Mouse (Mus musculus) hindbrain, embryonic 10.5 days (tissue): ENCODE measurements around the gene Skil. TPM values are rescaled to one million over a fixed set of nuclear protein-coding genes. Genes with fewer than 3 reads are reported as not detected.

Source experiments
- DNase-seq: peaks from one replicate; pipeline ENCODE4 v3.0.0-alpha.2; 2017; ENCODE audit warnings: low spot score
- H3K27ac ChIP-seq: fragments of 300-500 bp; sonication (generic); 2 replicates; pipeline ENCODE4 v1.5.1; 2016; ENCODE audit warnings: mild to moderate bottlenecking, moderate library complexity
- H3K27me3 ChIP-seq: fragments of 300-500 bp; sonication (generic); 2 replicates; pipeline ENCODE4 v1.6.1; 2016; ENCODE audit warnings: mild to moderate bottlenecking; ENCODE audit not compliant: poor library complexity, insufficient read depth, severe bottlenecking
- H3K36me3 ChIP-seq: fragments of 300-500 bp; sonication (generic); 2 replicates; pipeline ENCODE4 v1.6.1; 2016; ENCODE audit warnings: mild to moderate bottlenecking, moderate library complexity
- H3K4me1 ChIP-seq: fragments of 300-500 bp; sonication (generic); replicated peaks from 2 replicates; pipeline ENCODE4 v1.6.1; 2016; ENCODE audit warnings: mild to moderate bottlenecking
- H3K4me3 ChIP-seq: fragments of 300-500 bp; sonication (generic); 2 replicates; pipeline ENCODE4 v1.5.1; 2016; ENCODE audit warnings: mild to moderate bottlenecking, moderate library complexity
- H3K9me3 ChIP-seq: fragments of 300-500 bp; sonication (generic); 2 replicates; pipeline ENCODE4 v1.6.1; 2016; ENCODE audit warnings: mild to moderate bottlenecking, moderate library complexity
- WGBS: fragments of 180-500 bp; shearing (Covaris S2); methylation state at CpG from one replicate; pipeline ENCODE4 v1.1.7; 2016; 5-methylcytosine and 5-hydroxymethylcytosine counted together
- polyA plus RNA-seq: library from polyadenylated mRNA; unstranded; fragments of >200 nt; fragmentation: Nextera tagmentation; extraction: Ambion mirVana; gene quantifications from 2 replicates; pipeline ENCODE4 v1.2.1, GENCODE M21; 2016

Gene Skil
- polyA plus RNA-seq, 1 experiment from 2014 or later, result 37.3 TPM

GRCm38 (mm10) chr3:31093196-31093595 is 1.7 kb upstream of the Skil start:
- Histone ChIP-seq H3K4me1 (peaks cover 56% of the 10 kb centered on the region), H3K27me3 (0 out of 2 replicates have a peak, but pooled peaks cover 10% of the 10 kb centered on the region), H3K9me3 (no peaks in the 10 kb centered on the region), H3K36me3 (peaks cover 11% of the 10 kb centered on the region), H3K27ac (peak overlapping the region; percentile 99), H3K4me3 (peak overlapping the region; percentile 100)
- peak; percentile 78 for DNase-seq
- 2% methylated on average over 13 of the region's 13 CpGs for WGBS

DNA sequence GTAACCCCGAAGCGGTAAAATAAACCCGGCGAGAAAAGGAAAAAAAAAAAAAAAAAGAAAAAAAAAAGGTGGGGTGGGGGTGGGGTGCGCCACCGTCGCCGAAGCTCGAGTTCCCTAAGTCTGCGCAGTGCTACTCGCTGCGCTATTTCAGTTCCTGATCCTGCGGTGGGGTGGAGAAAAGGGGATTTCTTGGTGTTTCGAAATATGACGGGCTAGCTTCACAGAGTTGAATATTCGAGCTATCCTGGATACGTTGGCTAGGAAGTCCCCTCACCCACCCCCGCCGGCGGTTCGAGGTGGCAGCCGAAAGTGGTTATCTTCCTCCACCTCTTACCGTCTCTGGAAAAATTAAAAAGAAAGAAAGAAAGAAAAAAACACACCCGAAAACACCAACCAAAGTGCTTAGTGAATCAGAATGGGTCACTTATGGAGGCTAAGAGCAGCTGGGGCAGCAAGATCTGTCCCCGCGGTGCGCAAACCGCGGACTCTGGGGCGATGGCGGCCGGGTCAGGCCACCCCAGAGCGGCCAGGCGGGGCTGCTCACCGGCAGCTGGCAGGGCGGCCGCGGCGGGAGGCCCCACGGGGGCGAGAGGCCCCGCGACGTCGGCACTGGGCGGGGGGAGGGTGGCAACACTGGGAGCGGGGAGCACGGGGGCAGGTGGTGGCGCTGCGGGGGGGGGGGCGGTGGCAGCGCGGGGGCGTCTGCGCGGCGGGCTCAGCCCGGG is 1.1 kb upstream of the Skil start:
- peak; percentile 81 for DNase-seq
- Histone ChIP-seq H3K4me3 (peak overlapping the region; percentile 100), H3K27ac (peak overlapping the region; percentile 99), H3K9me3 (no peaks in the 10 kb centered on the region), H3K4me1 (peaks cover 60% of the 10 kb centered on the region), H3K36me3 (peaks cover 16% of the 10 kb centered on the region), H3K27me3 (0 out of 2 replicates have a peak, but pooled peaks cover 10% of the 10 kb centered on the region)
- WGBS, result under 1% methylated on average over 58 of the region's 58 CpGs

GRCm38 (mm10) chr3:31095179-31095490 is 277 bp downstream of the Skil start:
- WGBS, result under 1% methylated on average over 39 of the region's 39 CpGs
- Histone ChIP-seq H3K27me3 (0 out of 2 replicates have a peak, but pooled peaks cover 10% of the 10 kb centered on the region), H3K27ac (peak overlapping the region; percentile 99), H3K9me3 (no peaks in the 10 kb centered on the region), H3K4me3 (peak overlapping the region; percentile 100), H3K4me1 (peaks cover 66% of the 10 kb centered on the region), H3K36me3 (peaks cover 16% of the 10 kb centered on the region)
- no peak for DNase-seq

DNA sequence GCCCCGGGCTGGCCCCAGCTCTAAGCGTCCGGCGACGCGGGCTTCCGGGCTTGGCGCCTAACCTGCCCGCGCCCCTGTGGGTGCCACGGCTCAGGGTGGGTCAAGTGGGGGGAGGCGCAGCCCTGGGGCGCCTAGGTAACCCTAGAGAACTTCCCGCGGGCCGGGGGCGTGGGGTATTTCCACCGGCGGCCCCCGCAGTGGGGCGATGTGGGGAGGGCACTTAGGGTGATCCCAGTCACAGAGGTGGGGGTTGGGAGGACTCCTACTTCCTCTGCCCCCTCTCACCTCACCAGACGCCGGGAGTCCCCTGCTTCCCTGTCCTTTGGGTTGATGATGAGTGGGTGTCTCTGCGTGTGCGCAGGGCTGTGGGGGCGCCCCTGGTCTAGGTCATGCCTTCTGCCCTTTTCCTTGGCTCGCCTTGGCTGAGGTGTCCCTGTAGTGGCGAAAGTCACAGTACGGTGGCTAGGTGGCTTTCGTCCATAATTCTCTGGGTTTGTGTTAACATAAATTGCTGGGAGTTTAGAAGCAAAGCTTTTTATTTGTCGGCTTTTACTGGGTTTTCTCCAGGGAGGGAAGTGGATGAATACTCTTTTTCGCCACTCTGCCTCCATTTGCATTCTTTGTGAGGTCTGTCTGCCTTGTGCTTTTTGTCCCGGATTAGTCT is 765 bp downstream of the Skil start:
- Histone ChIP-seq H3K27ac (peak overlapping the region; percentile 99), H3K36me3 (peaks cover 16% of the 10 kb centered on the region), H3K9me3 (no peaks in the 10 kb centered on the region), H3K4me1 (peaks cover 70% of the 10 kb centered on the region), H3K4me3 (peak overlapping the region; percentile 100), H3K27me3 (0 out of 2 replicates have a peak, but pooled peaks cover 10% of the 10 kb centered on the region)
- peak; percentile 65 for DNase-seq
- under 1% methylated on average over 33 of the region's 33 CpGs for WGBS

GRCm38 (mm10) chr3:31096155-31097101 is 1.6 kb downstream of the Skil start:
- WGBS, result 43% methylated on average over 10 of the region's 10 CpGs
- no peaks in the 10 kb centered on the region for H3K9me3 ChIP-seq
- peak overlapping the region; percentile 99 for H3K27ac ChIP-seq

DNA sequence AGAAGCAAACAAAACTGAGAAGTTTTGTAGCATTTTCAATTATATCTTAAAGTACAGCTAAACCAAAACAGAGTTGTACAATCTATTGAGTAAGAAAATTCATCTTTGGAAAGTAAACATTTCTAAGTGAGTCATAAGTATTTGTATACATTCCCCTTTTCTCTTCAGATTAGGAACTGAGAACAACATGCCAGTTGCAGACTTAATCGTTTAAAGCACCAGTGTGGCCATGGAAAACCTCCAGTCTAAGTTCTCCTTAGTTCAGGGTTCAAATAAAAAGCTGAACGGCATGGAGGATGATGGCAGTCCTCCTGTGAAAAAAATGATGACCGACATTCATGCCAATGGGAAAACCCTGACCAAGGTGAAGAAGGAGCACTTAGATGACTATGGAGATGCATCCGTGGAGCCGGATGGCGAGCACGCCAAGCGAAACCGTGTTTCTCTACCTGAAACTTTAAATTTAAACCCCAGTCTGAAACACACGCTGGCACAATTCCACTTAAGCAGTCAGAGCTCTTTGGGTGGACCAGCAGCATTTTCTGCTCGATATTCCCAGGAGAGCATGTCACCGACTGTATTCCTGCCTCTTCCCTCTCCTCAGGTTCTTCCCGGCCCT is 2.4 kb downstream of the Skil start:
- Histone ChIP-seq H3K4me3 (peak overlapping the region; percentile 100), H3K27ac (no peak overlapping the region), H3K9me3 (no peaks in the 10 kb centered on the region), H3K36me3 (peaks cover 29% of the 10 kb centered on the region), H3K27me3 (no peaks in the 10 kb centered on the region), H3K4me1 (peaks cover 71% of the 10 kb centered on the region)
- DNase-seq, result no peak
- WGBS, result 87% methylated on average over 13 of the region's 13 CpGs

More at GRCm38 (mm10) chr3:31096155-31097101, 1.6 kb downstream of the Skil start:
- peaks cover 23% of the 10 kb centered on the region for H3K36me3 ChIP-seq
- 0 out of 2 replicates have a peak, but pooled peaks cover 2% of the 10 kb centered on the region for H3K27me3 ChIP-seq
- peak overlapping the region; percentile 100 for H3K4me3 ChIP-seq
- H3K4me1 ChIP-seq, result peaks cover 72% of the 10 kb centered on the region
- DNase-seq, result no peak

DNA sequence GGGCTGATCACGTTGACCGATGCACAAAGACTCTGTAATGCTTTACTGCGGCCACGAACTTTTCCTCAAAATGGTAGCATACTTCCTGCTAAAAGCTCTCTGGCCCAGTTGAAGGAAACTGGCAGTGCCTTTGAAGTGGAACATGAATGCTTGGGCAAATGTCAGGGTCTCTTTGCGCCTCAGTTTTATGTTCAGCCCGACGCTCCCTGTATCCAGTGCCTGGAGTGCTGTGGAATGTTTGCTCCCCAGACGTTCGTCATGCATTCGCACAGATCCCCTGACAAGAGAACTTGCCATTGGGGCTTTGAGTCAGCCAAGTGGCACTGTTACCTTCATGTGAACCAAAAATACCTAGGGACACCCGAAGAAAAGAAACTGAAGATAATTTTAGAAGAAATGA is 3.1 kb downstream of the Skil start:
- Histone ChIP-seq H3K4me3 (peak overlapping the region; percentile 100), H3K4me1 (peaks cover 69% of the 10 kb centered on the region), H3K36me3 (peaks cover 31% of the 10 kb centered on the region), H3K27me3 (no peaks in the 10 kb centered on the region), H3K27ac (no peak overlapping the region), H3K9me3 (no peaks in the 10 kb centered on the region)
- 75% methylated on average over 11 of the region's 11 CpGs for WGBS
- DNase-seq, result no peak

GRCm38 (mm10) chr3:31098556-31098955 is 3.7 kb downstream of the Skil start:
- Histone ChIP-seq H3K27ac (no peak overlapping the region), H3K4me3 (peak overlapping the region; percentile 100), H3K36me3 (peaks cover 36% of the 10 kb centered on the region), H3K9me3 (no peaks in the 10 kb centered on the region), H3K27me3 (no peaks in the 10 kb centered on the region), H3K4me1 (peaks cover 66% of the 10 kb centered on the region)
- DNase-seq, result no peak
- WGBS, result 96% methylated on average over 1 of the region's 1 CpGs

DNA sequence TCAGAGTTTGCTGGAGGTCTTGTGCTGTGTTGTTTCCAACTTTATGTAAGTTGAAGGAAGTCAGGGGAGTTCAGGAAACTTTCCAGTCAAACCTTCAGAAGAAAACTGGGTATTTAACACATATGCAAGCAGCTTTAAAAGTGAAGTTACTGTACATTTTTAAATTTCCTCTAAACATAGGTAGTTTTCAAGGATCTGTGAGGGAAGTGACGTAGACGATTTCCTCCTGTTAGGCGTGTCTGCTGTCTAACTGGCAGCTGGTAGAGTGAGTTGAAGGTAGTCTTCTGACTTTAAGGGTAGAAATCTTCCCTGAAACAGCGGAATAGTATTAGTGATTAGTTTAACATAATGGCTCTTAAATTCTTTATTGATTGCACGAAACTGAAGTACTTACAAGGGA is 5.2 kb downstream of the Skil start:
- 89% methylated on average over 5 of the region's 5 CpGs for WGBS
- no peak overlapping the region for H3K27ac ChIP-seq
- peaks cover 72% of the 10 kb centered on the region for H3K4me1 ChIP-seq
- H3K27me3 ChIP-seq, result no peaks in the 10 kb centered on the region
- peaks cover 38% of the 10 kb centered on the region for H3K36me3 ChIP-seq
- no peaks in the 10 kb centered on the region for H3K9me3 ChIP-seq
- no peak for DNase-seq
- H3K4me3 ChIP-seq, result peak overlapping the region; percentile 100

DNA sequence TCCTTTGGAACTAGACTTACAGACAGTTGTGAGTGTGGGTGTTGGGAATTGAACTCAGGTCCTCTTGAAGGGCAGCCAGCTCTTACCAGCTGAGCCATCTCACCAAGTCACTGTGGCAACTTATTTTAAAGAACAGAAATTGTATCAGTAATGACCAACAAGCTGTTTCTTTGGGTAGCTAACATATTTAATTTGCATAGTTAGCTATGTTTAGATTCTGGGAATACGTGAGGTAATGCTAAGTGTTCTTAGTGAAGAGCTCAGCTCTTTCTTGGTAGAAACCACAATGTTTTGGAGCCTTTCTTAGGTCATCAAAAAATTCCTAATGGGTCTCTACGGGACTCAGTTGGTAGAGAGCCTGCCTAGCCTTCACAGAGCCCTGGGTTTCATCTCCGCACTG is 5.9 kb downstream of the Skil start:
- WGBS, result 95% methylated on average over 3 of the region's 3 CpGs
- no peaks in the 10 kb centered on the region for H3K9me3 ChIP-seq
- no peaks in the 10 kb centered on the region for H3K27me3 ChIP-seq
- DNase-seq, result no peak
- H3K27ac ChIP-seq, result no peak overlapping the region
- peaks cover 38% of the 10 kb centered on the region for H3K36me3 ChIP-seq
- peak overlapping the region; percentile 100; the same call in 1 of the 2 replicates for H3K4me3 ChIP-seq
- peaks cover 69% of the 10 kb centered on the region for H3K4me1 ChIP-seq

DNA sequence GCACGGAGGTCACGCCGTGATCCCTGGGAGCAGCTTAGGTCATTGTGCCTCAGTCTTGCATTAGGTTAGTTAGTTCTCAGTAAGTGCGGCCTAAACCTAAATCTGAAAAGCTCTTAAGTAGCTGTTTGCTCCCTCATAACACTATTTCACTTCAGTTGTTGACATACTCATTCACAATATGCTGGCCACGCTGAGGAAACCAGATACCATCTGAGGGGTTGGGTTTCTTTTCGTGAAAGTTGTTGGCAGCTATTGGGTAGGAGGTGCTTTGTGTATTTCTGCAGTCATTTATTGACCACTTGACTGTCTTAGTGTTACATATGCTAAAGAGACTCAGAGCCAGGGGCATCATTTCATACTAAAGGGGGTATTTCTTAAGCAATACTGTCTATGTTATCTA is 10.1 kb downstream of the Skil start:
- 84% methylated on average over 6 of the region's 6 CpGs for WGBS
- Histone ChIP-seq H3K4me1 (peaks cover 39% of the 10 kb centered on the region), H3K4me3 (no peak overlapping the region), H3K9me3 (no peaks in the 10 kb centered on the region), H3K27ac (no peak overlapping the region), H3K27me3 (no peaks in the 10 kb centered on the region), H3K36me3 (peaks cover 22% of the 10 kb centered on the region)
- no peak for DNase-seq

DNA sequence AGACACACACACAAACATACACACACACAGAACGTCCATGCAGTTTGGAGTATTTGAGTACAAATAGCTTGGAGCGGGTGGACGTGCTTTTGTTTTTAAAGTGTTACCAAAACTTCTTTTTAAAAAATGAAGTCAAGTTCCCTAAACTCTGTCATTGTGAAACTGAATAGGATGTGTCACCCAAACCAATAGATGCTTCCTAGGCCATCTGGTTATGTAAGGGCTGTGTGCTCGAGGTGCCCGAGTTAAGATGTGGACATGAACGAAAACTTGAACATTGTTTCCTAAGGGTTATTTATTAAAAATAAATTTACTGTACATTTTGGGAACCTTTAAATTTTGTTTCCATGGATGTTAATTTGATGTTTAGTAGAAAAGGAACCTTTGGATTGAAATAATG is 11.7 kb downstream of the Skil start:
- peaks cover 27% of the 10 kb centered on the region for H3K4me1 ChIP-seq
- no peak for DNase-seq
- no peak overlapping the region for H3K4me3 ChIP-seq
- 95% methylated on average over 6 of the region's 6 CpGs for WGBS
- no peaks in the 10 kb centered on the region for H3K9me3 ChIP-seq
- peaks cover 20% of the 10 kb centered on the region for H3K36me3 ChIP-seq
- no peaks in the 10 kb centered on the region for H3K27me3 ChIP-seq
- no peak overlapping the region for H3K27ac ChIP-seq
